Mouse (Mus musculus) spleen, adult 2 months (tissue): ENCODE data around the gene Ewsr1. TPM values are rescaled to one million over a fixed set of nuclear protein-coding genes. Genes with fewer than 3 reads are reported as not detected.

ENCODE experiments used
- DNase-seq, 2 experiments: peaks; one replicate each; pipeline versions ENCODE4 v3.0.0 to v3.0.0-alpha.2; 2012 to 2021; ENCODE audit warnings: low spot score in 2 of 2, low read depth in 1 of 2
- H3K27ac ChIP-seq: fragments of 200-500 bp; 2 replicates; pipeline ENCODE4 v1.5.1; 2012; ENCODE audit warnings: low read length, inconsistent platforms; ENCODE audit not compliant: insufficient read depth
- H3K27me3 ChIP-seq: fragments of 200-500 bp; 2 replicates; pipeline ENCODE4 v1.6.1; 2012; ENCODE audit warnings: mild to moderate bottlenecking, moderate library complexity, low read length, inconsistent platforms; ENCODE audit not compliant: control insufficient read depth, insufficient read depth
- H3K36me3 ChIP-seq: fragments of 200-500 bp; 2 replicates; pipeline ENCODE4 v1.6.1; 2012; ENCODE audit warnings: mild to moderate bottlenecking, low read length, inconsistent platforms; ENCODE audit not compliant: control insufficient read depth, insufficient read depth
- H3K4me1 ChIP-seq: fragments of 200-500 bp; 2 replicates; pipeline ENCODE4 v1.6.1; 2011; ENCODE audit warnings: inconsistent platforms; ENCODE audit not compliant: control insufficient read depth, insufficient read depth, insufficient read length
- H3K4me3 ChIP-seq: fragments of 200-500 bp; 2 replicates; pipeline ENCODE4 v1.5.1; 2011; ENCODE audit warnings: mild to moderate bottlenecking, inconsistent platforms; ENCODE audit not compliant: insufficient read depth, insufficient read length; ENCODE audit errors: extremely low read depth
- CTCF ChIP-seq: fragments of 200-500 bp; IDR thresholded peaks from 2 replicates; pipeline ENCODE4 v1.5.1; 2011; ENCODE audit warnings: mild to moderate bottlenecking, inconsistent platforms; ENCODE audit not compliant: insufficient read depth, insufficient read length, insufficient replicate concordance; ENCODE audit errors: extremely low read depth
- POLR2A ChIP-seq: fragments of 200-500 bp; IDR thresholded peaks from 2 replicates; pipeline ENCODE4 v1.6.1; 2011; ENCODE audit warnings: low read depth, low read length, inconsistent platforms
- WGBS: fragments of 180-500 bp; shearing (Covaris S2); methylation state at CpG from one replicate; pipeline ENCODE4 v1.1.7; 2018; 5-methylcytosine and 5-hydroxymethylcytosine counted together
- polyA plus RNA-seq: library from polyadenylated mRNA; depleted of rRNA; stranded (reverse); fragments of >200 nt; gene quantifications from 2 replicates; pipeline ENCODE4 v1.2.3, GENCODE M21; 2012

Ewsr1 gene
- polyA plus RNA-seq, 1 experiment = 322 TPM

GRCm38 (mm10) chr11:5054874-5055273, 44.2 kb downstream of the Ewsr1 start:
- no peaks in the 10 kb centered on the region for H3K27me3 ChIP-seq
- H3K27ac ChIP-seq = no peak overlapping the region
- H3K4me3 ChIP-seq = no peak overlapping the region
- 82% methylated on average over 6 of the region's 6 CpGs for WGBS
- H3K36me3 ChIP-seq = no peaks in the 10 kb centered on the region
- H3K4me1 ChIP-seq = peaks cover 13% of the 10 kb centered on the region
- DNase-seq = no peak
- TF ChIP-seq POLR2A (no peak), CTCF (no peak)

- H3K27ac ChIP-seq = no peak overlapping the region
- H3K27me3 ChIP-seq = no peaks in the 10 kb centered on the region
- H3K36me3 ChIP-seq = no peaks in the 10 kb centered on the region
- 93% methylated on average over 14 of the region's 14 CpGs for WGBS
- TF ChIP-seq CTCF = no peak
- TF ChIP-seq POLR2A = no peak
- DNase-seq = no peak
- peaks cover 7% of the 10 kb centered on the region for H3K4me1 ChIP-seq
- no peak overlapping the region for H3K4me3 ChIP-seq
Measured at GRCm38 (mm10) chr11:5054151-5054550, 44.9 kb downstream of the Ewsr1 start.

- Histone ChIP-seq H3K36me3 (no peaks in the 10 kb centered on the region), H3K27ac (no peak overlapping the region), H3K4me3 (no peak overlapping the region), H3K27me3 (no peaks in the 10 kb centered on the region), H3K4me1 (no peaks in the 10 kb centered on the region)
- no peak for DNase-seq
- 88% methylated on average over 10 of the region's 10 CpGs for WGBS
- TF ChIP-seq POLR2A = no peak
- no peak for TF ChIP-seq CTCF
Measured at GRCm38 (mm10) chr11:5052200-5052854, 46.7 kb downstream of the Ewsr1 start.

- Histone ChIP-seq H3K27me3 (no peaks in the 10 kb centered on the region), H3K36me3 (no peaks in the 10 kb centered on the region), H3K27ac (no peak overlapping the region), H3K4me1 (no peaks in the 10 kb centered on the region), H3K4me3 (no peak overlapping the region)
- TF ChIP-seq CTCF (no peak), POLR2A (no peak)
- WGBS = 79% methylated on average over 10 of the region's 10 CpGs
- DNase-seq = no peak
Measured at GRCm38 (mm10) chr11:5051629-5052028, 47.4 kb downstream of the Ewsr1 start.

GRCm38 (mm10) chr11:5046321-5046926, 52.6 kb downstream of the Ewsr1 start:
- H3K36me3 ChIP-seq = peaks cover 8% of the 10 kb centered on the region
- no peaks in the 10 kb centered on the region for H3K27me3 ChIP-seq
- H3K4me1 ChIP-seq = no peaks in the 10 kb centered on the region
- no peak overlapping the region for H3K4me3 ChIP-seq
- WGBS = 65% methylated on average over 12 of the region's 12 CpGs
- H3K27ac ChIP-seq = no peak overlapping the region
- no peak for DNase-seq
- no peak for TF ChIP-seq POLR2A
- TF ChIP-seq CTCF = no peak

- 65% methylated on average over 8 of the region's 8 CpGs for WGBS
- no peak overlapping the region for H3K4me3 ChIP-seq
- H3K4me1 ChIP-seq = no peaks in the 10 kb centered on the region
Measured at GRCm38 (mm10) chr11:5042645-5043381, 56.3 kb downstream of the Ewsr1 start.

More at GRCm38 (mm10) chr11:5042645-5043381, 56.3 kb downstream of the Ewsr1 start:
- no peaks in the 10 kb centered on the region for H3K27me3 ChIP-seq
- no peak for DNase-seq
- TF ChIP-seq CTCF (no peak), POLR2A (no peak)
- H3K36me3 ChIP-seq = peaks cover 30% of the 10 kb centered on the region
- H3K27ac ChIP-seq = no peak overlapping the region
